Mouse (Mus musculus): ENCODE results near the gene Mtfr2. TPM values are rescaled to one million over a fixed set of nuclear protein-coding genes. Genes with fewer than 3 reads are reported as not detected.
A peak's percentile ranks its signal among the peaks of the same experiment; 100 is the strongest.

The Mtfr2 gene
- total RNA-seq, 2 experiments from 2014 or later = not detected

- DNase-seq (ENCODE audit: low spot score) = peak; percentile 45
Observed at GRCm38 (mm10) chr10:20379071-20379735, 31.6 kb downstream of the Mtfr2 start.

- no peak for DNase-seq (ENCODE audit: low spot score)
Observed at GRCm38 (mm10) chr10:20380798-20381197, 33.2 kb downstream of the Mtfr2 start.

- DNase-seq (ENCODE audit: low spot score) = no peak
Observed at GRCm38 (mm10) chr10:20381352-20381751, 33.8 kb downstream of the Mtfr2 start.

- no peak for DNase-seq (ENCODE audit: low spot score)
Observed at GRCm38 (mm10) chr10:20382807-20383419, 35.3 kb downstream of the Mtfr2 start.

- DNase-seq (ENCODE audit: low spot score) = no peak
Observed at GRCm38 (mm10) chr10:20390568-20390967, 43.0 kb downstream of the Mtfr2 start.

GRCm38 (mm10) chr10:20394815-20395214 lies 47.2 kb downstream of the Mtfr2 start:
- no peak for DNase-seq (ENCODE audit: low spot score)

- DNase-seq (ENCODE audit: low spot score) = no peak
Observed at GRCm38 (mm10) chr10:20395778-20396177, 48.2 kb downstream of the Mtfr2 start.

- no peak for DNase-seq (ENCODE audit: low spot score)
Observed at GRCm38 (mm10) chr10:20398224-20398623, 50.7 kb downstream of the Mtfr2 start.

GRCm38 (mm10) chr10:20398641-20399390 lies 51.2 kb downstream of the Mtfr2 start:
- DNase-seq (ENCODE audit: low spot score) = no peak

- no peak for DNase-seq (ENCODE audit: low spot score)
Observed at GRCm38 (mm10) chr10:20400406-20400805, 52.8 kb downstream of the Mtfr2 start.

GRCm38 (mm10) chr10:20402941-20403340 lies 55.4 kb downstream of the Mtfr2 start:
- no peak for DNase-seq (ENCODE audit: low spot score)

- peak; percentile 47 for DNase-seq (ENCODE audit: low spot score)
Observed at GRCm38 (mm10) chr10:20405471-20405870, 57.9 kb downstream of the Mtfr2 start.

- DNase-seq (ENCODE audit: low spot score) = no peak
Observed at GRCm38 (mm10) chr10:20408336-20408735, 60.8 kb downstream of the Mtfr2 start.

GRCm38 (mm10) chr10:20409181-20409580 lies 61.6 kb downstream of the Mtfr2 start:
- DNase-seq (ENCODE audit: low spot score) = no peak

Other genes starting within 250 kb of the Mtfr2 start
- gene Map7, start 199.3 kb upstream of the Mtfr2 start, total RNA-seq (2021) = 1 to 10 TPM; 5.0 to 6.7 TPM
- 10 to 100 TPM; 41.9 to 48.6 TPM for gene Bclaf1, start 35.3 kb upstream of the Mtfr2 start, total RNA-seq (2021)

Data from gastrocnemius, adult 18-20 months (tissue).